Mouse (Mus musculus) brain, embryonic 14.5 days (tissue): ENCODE measurements around the gene Zfp64.

Experiments used
- CTCF ChIP-seq: fragments of 200-500 bp; IDR thresholded peaks from 2 replicates; pipeline ENCODE4 v1.5.1; 2012; ENCODE audit warnings: inconsistent platforms, mild to moderate bottlenecking, moderate library complexity, borderline replicate concordance; ENCODE audit not compliant: insufficient read depth, insufficient read length; ENCODE audit errors: extremely low read depth
- POLR2A ChIP-seq: fragments of 200-500 bp; IDR thresholded peaks from 2 replicates; pipeline ENCODE4 v1.6.1; 2012; ENCODE audit warnings: mild to moderate bottlenecking, inconsistent platforms, borderline replicate concordance; ENCODE audit not compliant: poor library complexity, insufficient read depth, insufficient read length, severe bottlenecking; ENCODE audit errors: extremely low read depth

GRCm38 (mm10) chr2:168992642-168993420 lies 37.4 kb upstream of the Zfp64 start:
- TF ChIP-seq CTCF: peak; percentile 63; the same call in 1 of the 2 replicates
- TF ChIP-seq POLR2A: no peak
